Mouse (Mus musculus): ENCODE data around the gene Gatc. TPM values are rescaled to one million over a fixed set of nuclear protein-coding genes. Genes with fewer than 3 reads are reported as not detected.
"Not testable (repeated sequence)": the region's sequence is repeated elsewhere in the genome, so short reads cannot be mapped to it uniquely, and the experiment has no call there.

The Gatc gene
- polyA plus RNA-seq, 1 experiment = 12.9 TPM

- Histone ChIP-seq H3K9ac (ENCODE audit: low read depth, poor library complexity, severe bottlenecking) (no peak overlapping the region), H3K4me3 (ENCODE audit: low read depth, low read length) (peak overlapping the region; percentile 37), H3K9me3 (replicated peaks; ENCODE audit: control insufficient read depth, insufficient read depth, low read length, poor library complexity, severe bottlenecking) (no peaks in the 10 kb centered on the region), H3K4me1 (ENCODE audit: control insufficient read depth, insufficient read depth, low read length) (peaks cover 4% of the 10 kb centered on the region), H3K36me3 (ENCODE audit: control insufficient read depth, insufficient read depth, low read length, poor library complexity, severe bottlenecking) (no peaks in the 10 kb centered on the region), H3K27ac (ENCODE audit: insufficient read depth, low read length) (peak overlapping the region; percentile 41; the same call in 1 of the 2 replicates), H3K27me3 (ENCODE audit: control insufficient read depth, insufficient read depth, low read length, poor library complexity, severe bottlenecking) (no peaks in the 10 kb centered on the region)
- no peak for TF ChIP-seq CTCF (IDR thresholded peaks at IDR 0.05; ENCODE audit: low read depth, low read length)
- peak; percentile 61; the same call in 1 of the 2 replicates for TF ChIP-seq EP300 (IDR thresholded peaks at IDR 0.05; ENCODE audit: insufficient read depth, low read depth, low read length)
Measured at GRCm38 (mm10) chr5:115313668-115313943, 27.4 kb downstream of the Gatc start.

DNA sequence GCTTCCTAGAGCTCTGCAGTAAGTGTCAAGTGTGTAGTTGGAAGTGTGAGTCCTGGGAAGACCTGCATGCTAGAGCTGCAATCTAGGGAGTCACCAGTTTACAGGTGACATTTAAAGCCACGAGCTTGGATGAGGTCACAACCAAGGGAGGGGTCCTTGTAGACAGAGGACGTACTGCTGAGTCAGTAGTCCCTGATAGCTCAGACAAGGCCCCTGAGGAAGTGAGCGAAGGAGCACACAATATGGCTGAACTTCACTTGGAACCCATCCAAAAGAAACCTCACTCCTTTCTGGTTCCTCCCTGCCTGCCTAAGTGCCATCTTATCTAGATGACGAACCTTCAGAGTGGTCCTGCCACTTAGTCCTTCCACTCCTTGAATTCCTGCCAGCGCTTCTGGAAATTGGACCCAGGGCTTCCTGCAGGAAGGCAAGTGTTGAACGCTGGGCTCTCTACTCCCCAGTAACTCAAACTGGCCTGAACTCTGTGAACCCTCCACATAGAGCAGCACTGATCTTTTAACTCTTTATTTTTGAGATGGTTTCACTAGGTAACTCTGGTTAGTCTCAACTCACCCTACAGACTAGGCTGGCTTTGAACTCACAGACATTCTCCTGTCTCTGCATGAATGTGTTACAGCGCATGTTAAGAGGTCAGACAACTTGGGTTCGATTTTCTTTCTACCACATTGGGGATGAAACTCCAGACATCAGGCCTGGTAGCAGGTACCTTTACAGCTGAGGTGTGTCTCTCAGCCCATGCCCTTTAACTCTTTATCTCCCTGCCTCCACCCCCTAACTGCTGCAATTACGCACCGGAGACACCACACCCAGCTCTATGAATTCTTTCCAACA, 27.9 kb downstream of the Gatc start:
- Histone ChIP-seq H3K27ac (ENCODE audit: insufficient read depth, low read length) (peak overlapping the region; percentile 41; the same call in 1 of the 2 replicates), H3K36me3 (ENCODE audit: control insufficient read depth, insufficient read depth, low read length, poor library complexity, severe bottlenecking) (no peaks in the 10 kb centered on the region), H3K9me3 (replicated peaks; ENCODE audit: control insufficient read depth, insufficient read depth, low read length, poor library complexity, severe bottlenecking) (no peaks in the 10 kb centered on the region), H3K9ac (ENCODE audit: low read depth, poor library complexity, severe bottlenecking) (no peak overlapping the region), H3K4me3 (ENCODE audit: low read depth, low read length) (peak overlapping the region; percentile 37), H3K4me1 (ENCODE audit: control insufficient read depth, insufficient read depth, low read length) (peaks cover 2% of the 10 kb centered on the region), H3K27me3 (ENCODE audit: control insufficient read depth, insufficient read depth, low read length, poor library complexity, severe bottlenecking) (no peaks in the 10 kb centered on the region)
- no peak for TF ChIP-seq CTCF (IDR thresholded peaks at IDR 0.05; ENCODE audit: low read depth, low read length)
- no peak for TF ChIP-seq POLR2A (IDR thresholded peaks at IDR 0.05; ENCODE audit: insufficient read depth, low read length)
- no peak for TF ChIP-seq EP300 (IDR thresholded peaks at IDR 0.05; ENCODE audit: insufficient read depth, low read depth, low read length)

- Histone ChIP-seq H3K27ac (ENCODE audit: insufficient read depth, low read length) (no peak overlapping the region), H3K27me3 (ENCODE audit: control insufficient read depth, insufficient read depth, low read length, poor library complexity, severe bottlenecking) (no peaks in the 10 kb centered on the region)
Measured at GRCm38 (mm10) chr5:115312354-115312753, 28.6 kb downstream of the Gatc start.

GRCm38 (mm10) chr5:115302190-115302589, 38.8 kb downstream of the Gatc start:
- not testable (repeated sequence) for H3K9me3 ChIP-seq (replicated peaks; ENCODE audit: control insufficient read depth, insufficient read depth, low read length, poor library complexity, severe bottlenecking); H3K4me3 ChIP-seq (ENCODE audit: low read depth, low read length); H3K27me3 ChIP-seq (ENCODE audit: control insufficient read depth, insufficient read depth, low read length, poor library complexity, severe bottlenecking); H3K27ac ChIP-seq (ENCODE audit: insufficient read depth, low read length); H3K4me1 ChIP-seq (ENCODE audit: control insufficient read depth, insufficient read depth, low read length)
- Histone ChIP-seq H3K36me3 (ENCODE audit: control insufficient read depth, insufficient read depth, low read length, poor library complexity, severe bottlenecking) (peaks cover 19% of the 10 kb centered on the region), H3K9ac (ENCODE audit: low read depth, poor library complexity, severe bottlenecking) (peak overlapping the region; percentile 45; the same call in 1 of the 2 replicates)

More at GRCm38 (mm10) chr5:115312354-115312753, 28.6 kb downstream of the Gatc start:
- Histone ChIP-seq H3K4me3 (ENCODE audit: low read depth, low read length) (no peak overlapping the region), H3K4me1 (ENCODE audit: control insufficient read depth, insufficient read depth, low read length) (no peaks in the 10 kb centered on the region), H3K36me3 (ENCODE audit: control insufficient read depth, insufficient read depth, low read length, poor library complexity, severe bottlenecking) (no peaks in the 10 kb centered on the region), H3K9ac (ENCODE audit: low read depth, poor library complexity, severe bottlenecking) (no peak overlapping the region), H3K9me3 (replicated peaks; ENCODE audit: control insufficient read depth, insufficient read depth, low read length, poor library complexity, severe bottlenecking) (no peaks in the 10 kb centered on the region)
- TF ChIP-seq POLR2A (IDR thresholded peaks at IDR 0.05; ENCODE audit: insufficient read depth, low read length) = no peak
- no peak for TF ChIP-seq CTCF (IDR thresholded peaks at IDR 0.05; ENCODE audit: low read depth, low read length)
- TF ChIP-seq EP300 (IDR thresholded peaks at IDR 0.05; ENCODE audit: insufficient read depth, low read depth, low read length) = no peak

DNA sequence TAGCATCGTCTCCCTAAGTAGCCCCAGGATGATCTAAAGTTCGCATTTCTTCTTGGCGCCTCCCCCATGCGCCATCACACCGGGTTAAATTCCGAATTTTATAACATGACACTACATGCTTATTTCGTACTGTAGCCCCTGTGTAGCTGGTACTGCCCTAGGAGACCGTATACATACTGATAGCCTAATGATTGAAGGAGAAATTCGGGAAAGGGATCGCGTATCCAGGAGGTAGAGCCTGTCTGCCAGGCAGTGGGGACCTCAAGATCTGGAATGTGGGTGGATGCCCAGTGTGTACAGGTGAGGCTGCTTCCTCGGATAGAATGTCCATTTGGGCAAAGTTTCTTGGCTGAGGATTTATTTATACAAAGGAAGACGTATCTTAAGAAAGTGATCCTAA, 39.4 kb downstream of the Gatc start:
- peak overlapping the region; percentile 72 for H3K4me3 ChIP-seq (ENCODE audit: low read depth, low read length)
- H3K9me3 ChIP-seq (replicated peaks; ENCODE audit: control insufficient read depth, insufficient read depth, low read length, poor library complexity, severe bottlenecking) = no peaks in the 10 kb centered on the region
- H3K9ac ChIP-seq (ENCODE audit: low read depth, poor library complexity, severe bottlenecking) = peak overlapping the region; percentile 45
- peaks cover 22% of the 10 kb centered on the region for H3K36me3 ChIP-seq (ENCODE audit: control insufficient read depth, insufficient read depth, low read length, poor library complexity, severe bottlenecking)
- no peaks in the 10 kb centered on the region for H3K4me1 ChIP-seq (ENCODE audit: control insufficient read depth, insufficient read depth, low read length)
- H3K27me3 ChIP-seq (ENCODE audit: control insufficient read depth, insufficient read depth, low read length, poor library complexity, severe bottlenecking) = no peaks in the 10 kb centered on the region
- no peak for TF ChIP-seq POLR2A (IDR thresholded peaks at IDR 0.05; ENCODE audit: insufficient read depth, low read length)
- no peak for TF ChIP-seq EP300 (IDR thresholded peaks at IDR 0.05; ENCODE audit: insufficient read depth, low read depth, low read length)
- TF ChIP-seq CTCF (IDR thresholded peaks at IDR 0.05; ENCODE audit: low read depth, low read length) = no peak
- no peak overlapping the region for H3K27ac ChIP-seq (ENCODE audit: insufficient read depth, low read length)

- Histone ChIP-seq H3K36me3 (ENCODE audit: control insufficient read depth, insufficient read depth, low read length, poor library complexity, severe bottlenecking) (peaks cover 27% of the 10 kb centered on the region), H3K4me1 (ENCODE audit: control insufficient read depth, insufficient read depth, low read length) (no peaks in the 10 kb centered on the region), H3K9ac (ENCODE audit: low read depth, poor library complexity, severe bottlenecking) (peak within 1 kb of the TSS; percentile 68), H3K9me3 (replicated peaks; ENCODE audit: control insufficient read depth, insufficient read depth, low read length, poor library complexity, severe bottlenecking) (no peaks in the 10 kb centered on the region), H3K27me3 (ENCODE audit: control insufficient read depth, insufficient read depth, low read length, poor library complexity, severe bottlenecking) (no peaks in the 10 kb centered on the region), H3K27ac (ENCODE audit: insufficient read depth, low read length) (peak within 1 kb of the TSS; percentile 31), H3K4me3 (ENCODE audit: low read depth, low read length) (peak within 1 kb of the TSS; percentile 77)
- TF ChIP-seq POLR2A (IDR thresholded peaks at IDR 0.05; ENCODE audit: insufficient read depth, low read length) (peak; percentile 66), EP300 (IDR thresholded peaks at IDR 0.05; ENCODE audit: insufficient read depth, low read depth, low read length) (no peak)
Measured at GRCm38 (mm10) chr5:115300792-115301614, 40.0 kb downstream of the Gatc start, which contains the start of gene Dynll1. Gene Dynll1 (minus strand): TSS chr5:115300999.
